Mouse (Mus musculus) ES-E14 (cell line): ENCODE data around the gene Nxph3. TPM values are rescaled to one million over a fixed set of nuclear protein-coding genes. Genes with fewer than 3 reads are reported as not detected.

Source experiments
- DNase-seq: peaks from one replicate; pipeline ENCODE4 v3.0.0-alpha.2; 2013; ENCODE audit warnings: low read depth, low spot score
- H3K27ac ChIP-seq: 2 replicates; pipeline ENCODE4 v1.5.1; 2012; ENCODE audit warnings: low read depth, mild to moderate bottlenecking, low read length, moderate library complexity, mixed read lengths; ENCODE audit not compliant: poor library complexity, insufficient read depth, severe bottlenecking
- H3K36me3 ChIP-seq: 2 replicates; pipeline ENCODE4 v1.6.1; 2012; ENCODE audit warnings: mild to moderate bottlenecking, low read length, moderate library complexity, mixed read lengths; ENCODE audit not compliant: control insufficient read depth, poor library complexity, insufficient read depth, severe bottlenecking
- H3K4me1 ChIP-seq, 2 experiments: fragments of 150-350 bp in 1 of 2; sonication (generic) in 1 of 2; 2 replicates each; pipeline ENCODE4 v1.6.1; 2012; ENCODE audit warnings: low read length in 2 of 2, mild to moderate bottlenecking in 1 of 2, mixed read lengths in 1 of 2; ENCODE audit not compliant: control insufficient read depth in 2 of 2, insufficient read depth in 2 of 2, poor library complexity in 1 of 2
- H3K4me3 ChIP-seq, 2 experiments: fragments of 150-350 bp in 1 of 2; sonication (generic) in 1 of 2; 2 replicates each; pipeline ENCODE4 v1.5.1; 2012; ENCODE audit warnings: low read length in 2 of 2, low read depth in 1 of 2, mild to moderate bottlenecking in 1 of 2, mixed read lengths in 1 of 2; ENCODE audit not compliant: insufficient read depth in 1 of 2, poor library complexity in 1 of 2, severe bottlenecking in 1 of 2
- H3K9ac ChIP-seq: 2 replicates; pipeline ENCODE4 v1.6.1; 2012; ENCODE audit warnings: low read depth, mild to moderate bottlenecking, low read length, mixed read lengths; ENCODE audit not compliant: poor library complexity, insufficient read depth, severe bottlenecking
- H3K9me3 ChIP-seq: fragments of 150-350 bp; sonication (generic); 2 replicates; pipeline ENCODE4 v1.6.1; 2012; ENCODE audit warnings: low read depth, mild to moderate bottlenecking, low read length; ENCODE audit not compliant: control insufficient read depth, insufficient read depth
- CHD2 ChIP-seq: IDR thresholded peaks from 2 replicates; pipeline ENCODE4 v1.6.1; 2014; ENCODE audit warnings: mild to moderate bottlenecking, low read depth, low read length, inconsistent platforms
- HCFC1 ChIP-seq: IDR thresholded peaks from 2 replicates; pipeline ENCODE4 v1.6.1; 2012; ENCODE audit warnings: low read length, inconsistent platforms, borderline replicate concordance; ENCODE audit not compliant: insufficient read depth
- MAFK ChIP-seq: IDR thresholded peaks from 2 replicates; pipeline ENCODE4 v1.6.1; 2014; ENCODE audit warnings: mild to moderate bottlenecking, low read depth, low read length, inconsistent platforms; ENCODE audit not compliant: insufficient read depth
- ZC3H11A ChIP-seq: IDR thresholded peaks from 2 replicates; pipeline ENCODE4 v1.6.1; 2012; ENCODE audit warnings: low read depth, mild to moderate bottlenecking, inconsistent platforms, low read length, borderline replicate concordance
- ZNF384 ChIP-seq: IDR thresholded peaks from 2 replicates; pipeline ENCODE4 v1.6.1; 2012; ENCODE audit warnings: low read depth, low read length, inconsistent platforms
- in situ Hi-C, 2 experiments: fragments of 600-800 bp; cut with MboI; formaldehyde crosslinking; loops; one replicate each; pipeline ENCODE4 v1.15.1; 2025; ENCODE audit warnings: low sequenced_read_pairs in 2 of 2, inconsistent platforms in 1 of 2; ENCODE audit not compliant: unreplicated experiment in 2 of 2
- total RNA-seq: library from RNA; depleted of rRNA; stranded (reverse); fragments of 300-350 nt; gene quantifications from 2 replicates; pipeline ENCODE4 v1.2.3, GENCODE M21; 2012

The Nxph3 gene
- total RNA-seq, 1 experiment, result 2.4 TPM

GRCm38 (mm10) chr11:95494374-95494773, 20.0 kb downstream of the Nxph3 start:
- DNase-seq, result no peak
- Histone ChIP-seq H3K4me3 (no peak overlapping the region), H3K9me3 (no peaks in the 10 kb centered on the region), H3K36me3 (peaks cover 14% of the 10 kb centered on the region; the same call in 1 of the 2 replicates), H3K9ac (no peak overlapping the region), H3K27ac (no peak overlapping the region), H3K4me1 (no peaks in the 10 kb centered on the region; a peak in 1 of 4 replicates)
- in situ Hi-C loops, result no loop called here
- TF ChIP-seq MAFK, result no peak
- TF ChIP-seq CHD2, result no peak
- TF ChIP-seq HCFC1, result no peak
- no peak for TF ChIP-seq ZNF384
- no peak for TF ChIP-seq ZC3H11A

DNA sequence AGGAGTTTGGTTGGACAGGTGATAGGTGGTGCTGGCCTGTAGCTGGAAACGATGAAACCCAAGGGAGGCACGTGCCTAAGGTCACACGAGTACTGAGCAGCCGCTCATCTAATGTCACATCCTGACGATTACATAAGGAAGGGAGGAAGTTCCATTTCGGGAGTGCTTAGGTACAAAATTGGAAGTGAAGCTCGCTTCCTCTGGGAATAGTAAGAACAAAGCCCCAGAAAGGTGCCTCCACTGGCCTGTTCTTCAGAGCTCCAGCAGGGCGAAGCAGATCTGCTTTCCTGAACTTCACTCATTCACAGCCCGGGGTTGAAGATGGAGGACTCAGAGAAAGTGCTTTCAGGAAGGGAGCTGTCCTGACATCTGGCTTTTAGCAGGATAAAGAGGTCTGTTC, 20.4 kb downstream of the Nxph3 start:
- Histone ChIP-seq H3K9me3 (no peaks in the 10 kb centered on the region), H3K27ac (no peak overlapping the region), H3K4me3 (no peak overlapping the region), H3K36me3 (peaks cover 14% of the 10 kb centered on the region; the same call in 1 of the 2 replicates), H3K9ac (no peak overlapping the region), H3K4me1 (no peaks in the 10 kb centered on the region; a peak in 1 of 4 replicates)
- no peak for DNase-seq
- in situ Hi-C loops, result no loop called here
- TF ChIP-seq ZC3H11A, result no peak
- TF ChIP-seq CHD2, result no peak
- no peak for TF ChIP-seq ZNF384
- no peak for TF ChIP-seq MAFK
- no peak for TF ChIP-seq HCFC1

DNA sequence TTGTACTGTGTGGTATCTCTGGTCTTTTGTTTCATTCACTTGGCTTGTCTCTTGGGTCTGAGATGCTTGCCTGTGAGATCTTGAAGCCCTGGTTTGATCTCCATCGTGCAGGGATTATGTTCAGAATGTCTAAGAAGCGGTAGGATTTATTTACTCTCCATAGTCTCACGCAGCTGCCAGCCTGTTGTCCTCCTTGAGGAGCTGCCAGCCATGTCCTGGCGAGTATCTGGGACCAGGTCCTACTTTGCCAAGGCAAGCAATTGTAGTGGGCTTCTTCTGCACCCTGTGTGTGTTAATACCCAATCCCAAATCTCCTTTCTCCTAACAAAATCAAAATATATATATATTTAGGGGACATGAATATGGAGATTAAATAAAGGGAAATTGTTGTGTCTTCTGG, 21.4 kb downstream of the Nxph3 start:
- no peak overlapping the region for H3K4me3 ChIP-seq
- TF ChIP-seq ZNF384 (no peak), MAFK (no peak), HCFC1 (no peak), CHD2 (no peak), ZC3H11A (no peak)
- in situ Hi-C loops, result no loop called here
- peaks cover 14% of the 10 kb centered on the region; the same call in 1 of the 2 replicates for H3K36me3 ChIP-seq
- no peak overlapping the region for H3K27ac ChIP-seq
- no peak overlapping the region for H3K9ac ChIP-seq
- no peaks in the 10 kb centered on the region for H3K9me3 ChIP-seq
- H3K4me1 ChIP-seq, result no peaks in the 10 kb centered on the region; a peak in 1 of 4 replicates
- DNase-seq, result no peak

- Histone ChIP-seq H3K9me3 (no peaks in the 10 kb centered on the region), H3K27ac (no peak overlapping the region), H3K36me3 (peaks cover 14% of the 10 kb centered on the region; the same call in 1 of the 2 replicates), H3K9ac (no peak overlapping the region), H3K4me1 (no peaks in the 10 kb centered on the region; a peak in 1 of 4 replicates), H3K4me3 (no peak overlapping the region)
- TF ChIP-seq CHD2 (no peak), ZC3H11A (no peak), HCFC1 (no peak)
- DNase-seq, result no peak
- in situ Hi-C loops, result no loop called here
These were observed 22.1 kb downstream of the Nxph3 start for GRCm38 (mm10) chr11:95492256-95492655.

GRCm38 (mm10) chr11:95490104-95490503, 24.3 kb downstream of the Nxph3 start:
- Histone ChIP-seq H3K9ac (no peak overlapping the region), H3K4me3 (no peak overlapping the region), H3K4me1 (no peaks in the 10 kb centered on the region; a peak in 1 of 4 replicates), H3K27ac (no peak overlapping the region), H3K9me3 (no peaks in the 10 kb centered on the region), H3K36me3 (peaks cover 20% of the 10 kb centered on the region)
- DNase-seq, result no peak
- in situ Hi-C loops, result no loop called here
- TF ChIP-seq ZC3H11A, result no peak
- TF ChIP-seq ZNF384, result no peak
- TF ChIP-seq MAFK, result no peak
- no peak for TF ChIP-seq HCFC1
- no peak for TF ChIP-seq CHD2
